Mouse (Mus musculus): ENCODE measurements around the gene Pip5k1b.

The Pip5k1b gene

DNA sequence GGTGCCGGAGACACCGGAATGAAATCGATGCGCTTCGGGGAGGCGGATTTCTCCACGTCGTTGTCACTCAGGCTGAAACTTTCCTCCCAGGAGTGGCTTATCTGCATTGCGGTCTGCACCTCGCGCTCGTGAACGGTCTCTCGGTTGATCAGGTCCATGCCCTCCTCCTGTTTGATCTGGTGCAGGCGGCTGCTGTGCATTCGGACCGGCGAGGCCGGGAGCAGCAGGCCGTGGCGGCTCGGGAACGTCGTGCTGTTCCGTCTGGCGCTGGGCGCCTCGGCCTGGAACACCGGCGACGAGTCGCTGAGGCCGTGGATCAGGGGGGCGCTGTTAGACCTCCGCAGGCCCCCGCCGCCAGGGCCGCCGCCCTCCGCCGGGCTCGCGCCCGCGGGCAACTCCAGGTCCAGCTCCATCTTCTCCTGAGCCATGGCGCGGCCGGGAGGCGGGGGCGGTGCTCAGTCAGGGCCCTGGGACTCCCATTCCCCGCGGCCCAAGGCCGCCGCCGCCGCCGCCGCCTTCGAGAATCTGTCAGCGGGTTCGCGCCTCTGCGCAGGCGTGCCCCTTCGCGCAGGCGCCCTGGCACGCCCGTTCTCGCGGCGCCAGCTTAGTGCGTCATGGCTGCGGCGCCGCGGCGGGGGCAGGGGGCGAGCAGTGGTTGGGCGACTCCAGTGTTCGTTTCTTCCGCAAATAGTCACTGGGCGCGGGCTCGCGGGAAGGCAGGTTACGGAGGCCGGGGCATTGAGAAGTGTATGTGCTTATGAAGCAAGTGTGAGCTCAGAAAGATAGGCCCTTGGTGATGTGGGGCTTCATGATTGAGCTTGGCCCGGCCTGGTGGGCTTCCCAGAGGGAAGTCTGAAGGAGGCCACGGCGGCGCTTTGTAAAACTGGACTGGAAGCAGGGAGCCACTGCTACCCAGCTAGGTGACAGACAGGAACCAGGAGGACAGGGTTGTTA lies 78.5 kb downstream of the Pip5k1b start, which contains the start of gene Fam122a:
TSS of gene Fam122a (minus strand) at position 428 of the 954 bp plus-strand sequence.
- TF ChIP-seq GATA4 (IDR thresholded peaks at IDR 0.05; ENCODE audit: insufficient replicate concordance, low read length): peak; percentile 63; the same call in 1 of the 2 replicates

GRCm38 (mm10) chr19:24476461-24476860 lies 79.2 kb downstream of the Pip5k1b start:
- TF ChIP-seq GATA4 (IDR thresholded peaks at IDR 0.05; ENCODE audit: insufficient replicate concordance, low read length): no peak

- no peak for TF ChIP-seq GATA4 (IDR thresholded peaks at IDR 0.05; ENCODE audit: insufficient replicate concordance, low read length)
These were observed 80.4 kb downstream of the Pip5k1b start for GRCm38 (mm10) chr19:24475281-24475680.

DNA sequence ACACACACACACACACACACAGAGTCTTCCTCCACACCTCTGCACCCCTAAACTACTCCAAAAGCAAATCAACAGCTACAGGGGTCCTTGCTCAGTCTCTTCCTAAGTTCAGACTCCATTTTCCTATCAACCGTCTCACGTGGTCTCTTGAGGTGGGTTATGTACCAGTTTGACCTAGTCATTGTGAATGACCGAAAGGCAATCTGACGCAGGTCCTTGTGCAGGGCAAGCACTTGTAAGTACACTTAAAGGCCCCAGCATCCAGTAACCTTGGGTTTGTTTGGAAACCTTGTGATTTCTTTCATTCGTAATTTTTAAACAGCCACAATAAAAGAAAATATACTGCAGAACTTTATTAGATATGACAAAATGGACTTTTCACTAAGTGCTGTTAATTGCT lies 83.2 kb downstream of the Pip5k1b start:
- no peak for TF ChIP-seq GATA4 (IDR thresholded peaks at IDR 0.05; ENCODE audit: insufficient replicate concordance, low read length)

- TF ChIP-seq GATA4 (IDR thresholded peaks at IDR 0.05; ENCODE audit: insufficient replicate concordance, low read length): no peak
These were observed 84.1 kb downstream of the Pip5k1b start for GRCm38 (mm10) chr19:24471538-24471937.

- TF ChIP-seq GATA4 (IDR thresholded peaks at IDR 0.05; ENCODE audit: insufficient replicate concordance, low read length): no peak
These were observed 86.5 kb downstream of the Pip5k1b start for GRCm38 (mm10) chr19:24469216-24469615.

GRCm38 (mm10) chr19:24468616-24469015 lies 87.1 kb downstream of the Pip5k1b start:
- no peak for TF ChIP-seq GATA4 (IDR thresholded peaks at IDR 0.05; ENCODE audit: insufficient replicate concordance, low read length)

- TF ChIP-seq GATA4 (IDR thresholded peaks at IDR 0.05; ENCODE audit: insufficient replicate concordance, low read length): no peak
These were observed 92.7 kb downstream of the Pip5k1b start for GRCm38 (mm10) chr19:24463011-24463410.

DNA sequence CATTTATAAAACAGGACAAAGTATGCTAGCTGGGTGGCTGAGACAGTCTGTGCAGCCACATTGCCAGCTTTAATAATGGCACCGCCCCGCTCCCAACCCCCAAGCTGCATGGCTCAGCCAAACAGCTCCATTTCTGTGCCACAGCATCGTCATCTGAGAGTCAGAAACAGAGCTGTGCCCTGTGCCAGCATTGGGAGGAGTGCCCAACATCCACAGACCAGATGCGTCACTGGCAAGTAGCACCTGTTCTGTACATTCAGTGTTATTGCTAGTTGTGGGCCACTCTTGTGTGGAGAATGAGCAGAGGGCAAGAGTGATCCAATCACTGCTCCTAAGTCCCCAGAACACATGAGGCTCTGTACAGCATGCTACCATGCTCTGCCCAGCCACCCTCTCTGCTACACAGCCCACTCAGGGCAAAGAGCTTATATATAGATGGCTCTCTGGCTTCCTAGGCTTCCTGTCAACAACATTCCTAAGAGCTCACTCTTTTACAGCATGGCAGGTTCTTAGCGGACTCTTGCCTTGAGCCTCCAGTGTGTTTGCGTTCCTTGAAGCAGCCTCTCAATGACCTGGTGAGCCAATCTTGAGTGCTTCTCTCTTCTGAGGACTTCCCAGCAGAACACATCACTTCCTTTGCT lies 99.0 kb downstream of the Pip5k1b start:
- TF ChIP-seq GATA4 (IDR thresholded peaks at IDR 0.05; ENCODE audit: insufficient replicate concordance, low read length): no peak

- TF ChIP-seq GATA4 (IDR thresholded peaks at IDR 0.05; ENCODE audit: insufficient replicate concordance, low read length): no peak
These were observed 100.3 kb downstream of the Pip5k1b start for GRCm38 (mm10) chr19:24455249-24455960.

- TF ChIP-seq GATA4 (IDR thresholded peaks at IDR 0.05; ENCODE audit: insufficient replicate concordance, low read length): no peak
These were observed 101.2 kb downstream of the Pip5k1b start for GRCm38 (mm10) chr19:24454451-24454850.

- TF ChIP-seq GATA4 (IDR thresholded peaks at IDR 0.05; ENCODE audit: insufficient replicate concordance, low read length): no peak
These were observed 102.3 kb downstream of the Pip5k1b start for GRCm38 (mm10) chr19:24453379-24453778.

DNA sequence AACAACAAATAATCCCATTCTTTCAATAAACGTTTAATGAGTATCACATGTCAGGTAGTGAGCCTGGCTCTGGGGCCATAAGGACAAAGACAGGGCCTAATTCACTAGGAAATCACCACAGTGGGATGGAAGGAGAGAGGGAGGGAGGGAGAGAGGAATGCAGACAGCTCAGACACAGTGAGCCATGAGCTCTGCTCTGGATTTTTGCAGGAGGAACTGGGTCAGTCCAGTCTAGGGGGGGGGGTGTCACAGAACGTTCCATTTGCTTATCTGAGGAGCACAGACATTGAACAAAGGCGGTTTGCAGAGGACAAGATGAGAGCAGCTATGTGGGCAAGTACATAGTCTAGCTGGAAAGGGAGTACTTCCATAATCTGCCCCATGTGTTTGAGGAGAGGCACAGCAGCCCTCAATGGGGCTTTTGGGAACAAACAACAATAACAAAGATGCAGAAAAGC lies 103.2 kb downstream of the Pip5k1b start:
- TF ChIP-seq GATA4 (IDR thresholded peaks at IDR 0.05; ENCODE audit: insufficient replicate concordance, low read length): no peak

- TF ChIP-seq GATA4 (IDR thresholded peaks at IDR 0.05; ENCODE audit: insufficient replicate concordance, low read length): no peak
These were observed 104.0 kb downstream of the Pip5k1b start for GRCm38 (mm10) chr19:24451626-24452025.

DNA sequence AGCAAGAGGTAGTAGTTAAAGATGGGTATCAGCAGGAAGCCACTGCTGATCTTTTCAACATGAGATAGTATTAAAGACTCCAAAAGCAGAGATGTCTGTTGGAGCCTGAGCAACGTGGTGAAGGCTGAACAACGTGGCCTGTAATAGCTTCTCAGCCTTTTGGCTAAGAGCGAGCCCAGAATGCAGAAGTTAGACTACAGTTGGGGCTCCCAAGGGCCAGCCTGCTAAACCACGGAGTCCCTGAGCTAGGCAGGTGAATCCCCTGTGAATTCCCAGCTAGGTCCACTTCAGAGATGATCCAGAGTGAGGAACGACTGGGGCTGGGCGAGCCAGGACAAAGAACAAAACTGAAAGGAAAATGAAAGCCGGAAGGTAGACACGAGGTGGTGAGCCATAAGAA lies 104.9 kb downstream of the Pip5k1b start:
- no peak for TF ChIP-seq GATA4 (IDR thresholded peaks at IDR 0.05; ENCODE audit: insufficient replicate concordance, low read length)
